Mouse (Mus musculus): ENCODE data around the gene Higd1a.

The Higd1a gene

DNA sequence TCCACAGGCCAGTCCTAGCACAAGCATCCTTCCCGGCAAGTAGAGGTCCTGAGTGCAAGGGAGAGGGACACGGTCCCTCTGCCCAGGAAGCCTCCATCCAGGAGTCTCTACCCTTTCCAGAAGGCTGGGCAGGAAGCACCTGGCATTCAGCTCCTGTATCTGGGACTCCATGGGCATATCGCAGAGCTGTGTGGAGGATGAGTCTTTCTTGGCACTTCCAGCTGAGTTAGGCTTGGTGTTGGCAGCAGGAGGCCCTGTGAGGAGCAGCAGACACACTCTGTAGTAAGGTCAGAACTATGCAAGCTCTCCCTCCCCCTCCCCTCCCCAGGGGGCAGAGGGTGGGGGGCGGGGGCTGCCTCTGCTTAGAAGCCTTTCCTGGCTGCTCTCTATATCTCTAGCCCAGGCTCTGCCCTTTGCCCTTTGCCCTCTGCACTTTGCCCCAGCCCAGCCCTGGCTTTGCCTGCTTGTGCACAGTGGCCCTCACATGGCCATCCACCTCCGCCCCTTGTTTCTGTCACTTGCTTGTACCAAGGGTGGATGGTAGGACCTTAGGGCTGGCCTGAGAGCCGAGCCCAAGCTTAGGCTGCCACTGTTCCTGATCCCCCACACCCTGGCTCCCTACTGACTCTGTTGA lies 59.2 kb downstream of the Higd1a start:
- no peak for DNase-seq (ENCODE audit: low read depth)
